Mouse (Mus musculus) ES-E14 (cell line): ENCODE data around the gene Ocel1. TPM values are rescaled to one million over a fixed set of nuclear protein-coding genes. Genes with fewer than 3 reads are reported as not detected.

Experiments used
- DNase-seq: peaks from one replicate; pipeline ENCODE4 v3.0.0-alpha.2; 2013; ENCODE audit warnings: low read depth, low spot score
- H3K27ac ChIP-seq: 2 replicates; pipeline ENCODE4 v1.5.1; 2012; ENCODE audit warnings: low read depth, mild to moderate bottlenecking, low read length, moderate library complexity, mixed read lengths; ENCODE audit not compliant: poor library complexity, insufficient read depth, severe bottlenecking
- H3K36me3 ChIP-seq: 2 replicates; pipeline ENCODE4 v1.6.1; 2012; ENCODE audit warnings: mild to moderate bottlenecking, low read length, moderate library complexity, mixed read lengths; ENCODE audit not compliant: control insufficient read depth, poor library complexity, insufficient read depth, severe bottlenecking
- H3K4me1 ChIP-seq, 2 experiments: fragments of 150-350 bp in 1 of 2; sonication (generic) in 1 of 2; 2 replicates each; pipeline ENCODE4 v1.6.1; 2012; ENCODE audit warnings: low read length in 2 of 2, mild to moderate bottlenecking in 1 of 2, mixed read lengths in 1 of 2; ENCODE audit not compliant: control insufficient read depth in 2 of 2, insufficient read depth in 2 of 2, poor library complexity in 1 of 2
- H3K4me3 ChIP-seq, 2 experiments: fragments of 150-350 bp in 1 of 2; sonication (generic) in 1 of 2; 2 replicates each; pipeline ENCODE4 v1.5.1; 2012; ENCODE audit warnings: low read length in 2 of 2, low read depth in 1 of 2, mild to moderate bottlenecking in 1 of 2, mixed read lengths in 1 of 2; ENCODE audit not compliant: insufficient read depth in 1 of 2, poor library complexity in 1 of 2, severe bottlenecking in 1 of 2
- H3K9ac ChIP-seq: 2 replicates; pipeline ENCODE4 v1.6.1; 2012; ENCODE audit warnings: low read depth, mild to moderate bottlenecking, low read length, mixed read lengths; ENCODE audit not compliant: poor library complexity, insufficient read depth, severe bottlenecking
- H3K9me3 ChIP-seq: fragments of 150-350 bp; sonication (generic); 2 replicates; pipeline ENCODE4 v1.6.1; 2012; ENCODE audit warnings: low read depth, mild to moderate bottlenecking, low read length; ENCODE audit not compliant: control insufficient read depth, insufficient read depth
- CHD2 ChIP-seq: IDR thresholded peaks from 2 replicates; pipeline ENCODE4 v1.6.1; 2014; ENCODE audit warnings: mild to moderate bottlenecking, low read depth, low read length, inconsistent platforms
- HCFC1 ChIP-seq: IDR thresholded peaks from 2 replicates; pipeline ENCODE4 v1.6.1; 2012; ENCODE audit warnings: low read length, inconsistent platforms, borderline replicate concordance; ENCODE audit not compliant: insufficient read depth
- MAFK ChIP-seq: IDR thresholded peaks from 2 replicates; pipeline ENCODE4 v1.6.1; 2014; ENCODE audit warnings: mild to moderate bottlenecking, low read depth, low read length, inconsistent platforms; ENCODE audit not compliant: insufficient read depth
- ZC3H11A ChIP-seq: IDR thresholded peaks from 2 replicates; pipeline ENCODE4 v1.6.1; 2012; ENCODE audit warnings: low read depth, mild to moderate bottlenecking, inconsistent platforms, low read length, borderline replicate concordance
- ZNF384 ChIP-seq: IDR thresholded peaks from 2 replicates; pipeline ENCODE4 v1.6.1; 2012; ENCODE audit warnings: low read depth, low read length, inconsistent platforms
- in situ Hi-C, 2 experiments: fragments of 600-800 bp; cut with MboI; formaldehyde crosslinking; loops; one replicate each; pipeline ENCODE4 v1.15.1; 2025; ENCODE audit warnings: low sequenced_read_pairs in 2 of 2, inconsistent platforms in 1 of 2; ENCODE audit not compliant: unreplicated experiment in 2 of 2
- total RNA-seq: library from RNA; depleted of rRNA; stranded (reverse); fragments of 300-350 nt; gene quantifications from 2 replicates; pipeline ENCODE4 v1.2.3, GENCODE M21; 2012

The Ocel1 gene
- total RNA-seq, 1 experiment: 7.4 TPM

DNA sequence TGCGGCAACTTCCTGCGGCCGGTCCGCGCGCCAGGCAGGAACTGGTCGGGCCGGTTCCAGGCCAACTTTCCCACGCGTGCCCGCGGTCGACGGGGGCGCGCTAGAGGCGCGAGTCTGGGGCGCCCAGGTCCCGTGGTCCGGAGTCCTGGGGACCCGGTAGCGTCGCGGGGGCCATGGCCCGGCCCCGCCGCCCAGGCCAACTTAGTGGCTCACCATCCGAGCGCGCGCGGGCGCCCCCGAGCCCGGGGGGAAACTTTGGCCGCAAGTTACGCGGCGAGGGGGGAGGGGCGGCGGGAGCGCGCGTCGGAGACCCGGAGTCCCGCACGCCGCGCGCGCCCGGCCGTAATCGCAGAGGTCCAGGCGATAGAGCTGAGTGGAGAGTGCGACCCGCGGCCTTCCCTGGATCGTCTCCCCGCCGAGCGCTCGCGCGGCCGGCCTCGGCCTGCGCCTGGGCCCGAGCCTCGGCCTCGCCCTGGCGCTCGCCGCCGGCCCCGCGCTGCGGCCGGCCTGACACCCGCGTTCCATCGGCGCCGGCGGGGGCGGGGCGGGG is 10.4 kb downstream of the Ocel1 start, which contains the start of gene Nr2f6:
TSS of gene Nr2f6 (minus strand) at position 540 of the 550 bp plus-strand sequence.
- in situ Hi-C loops: no loop called here
- peaks cover 2% of the 10 kb centered on the region; the same call in 1 of the 2 replicates for H3K36me3 ChIP-seq
- TF ChIP-seq CHD2: no peak
- TF ChIP-seq HCFC1: no peak
- no peak for TF ChIP-seq ZC3H11A
- no peak for TF ChIP-seq MAFK
- no peak for TF ChIP-seq ZNF384

GRCm38 (mm10) chr8:71381971-71382961 is 11.2 kb downstream of the Ocel1 start:
- DNase-seq: no peak
- in situ Hi-C loops: no loop called here
- Histone ChIP-seq H3K27ac (peak overlapping the region; percentile 75; the same call in 1 of the 2 replicates), H3K4me1 (peaks cover 10 to 30% of the 10 kb centered on the region in 2 experiments), H3K4me3 (peak overlapping the region; percentile 81 to 91), H3K36me3 (peaks cover 2% of the 10 kb centered on the region; the same call in 1 of the 2 replicates), H3K9me3 (no peaks in the 10 kb centered on the region), H3K9ac (peak overlapping the region; percentile 54; the same call in 1 of the 2 replicates)
- TF ChIP-seq ZNF384: peak; percentile 78
- TF ChIP-seq ZC3H11A: no peak

More for the DNA sequence above, 10.4 kb downstream of the Ocel1 start, which contains the start of gene Nr2f6:
- H3K9me3 ChIP-seq: no peaks in the 10 kb centered on the region
- peak within 1 kb of the TSS; percentile 89 for H3K9ac ChIP-seq
- peaks cover 5 to 29% of the 10 kb centered on the region in 2 experiments for H3K4me1 ChIP-seq
- peak within 1 kb of the TSS; percentile 86 for H3K27ac ChIP-seq
- DNase-seq: no peak
- H3K4me3 ChIP-seq: peak within 1 kb of the TSS; percentile 81 to 91

DNA sequence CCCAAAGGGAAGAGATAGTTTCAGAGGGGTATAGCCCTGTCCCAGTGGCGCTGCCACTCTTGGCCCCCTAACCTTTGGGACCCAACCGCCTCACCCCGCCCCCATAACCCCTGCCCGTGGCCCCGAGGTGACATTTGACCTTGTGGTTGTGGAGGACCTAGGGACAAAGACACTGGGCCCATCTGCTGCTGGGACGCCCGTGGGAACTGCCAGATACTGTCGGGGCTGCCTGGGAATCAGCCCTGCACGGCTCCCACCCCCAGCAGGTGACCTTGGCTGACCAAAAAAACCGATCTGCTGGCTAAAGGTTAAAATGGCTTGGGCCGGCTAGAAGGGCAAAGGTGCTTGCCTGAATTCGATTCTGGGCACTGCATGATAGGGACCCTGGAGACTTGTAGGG is 12.3 kb downstream of the Ocel1 start:
- peak overlapping the region; percentile 58; the same call in 1 of the 2 replicates for H3K27ac ChIP-seq
- in situ Hi-C loops: no loop called here
- no peak for DNase-seq
- H3K4me1 ChIP-seq: peaks cover 10 to 34% of the 10 kb centered on the region in 2 experiments
- H3K36me3 ChIP-seq: no peaks in the 10 kb centered on the region; the same call in 1 of the 2 replicates
- H3K4me3 ChIP-seq: no peak overlapping the region
- H3K9me3 ChIP-seq: no peaks in the 10 kb centered on the region
- TF ChIP-seq ZC3H11A (no peak), CHD2 (no peak), HCFC1 (no peak), ZNF384 (no peak), MAFK (no peak)
- no peak overlapping the region for H3K9ac ChIP-seq

DNA sequence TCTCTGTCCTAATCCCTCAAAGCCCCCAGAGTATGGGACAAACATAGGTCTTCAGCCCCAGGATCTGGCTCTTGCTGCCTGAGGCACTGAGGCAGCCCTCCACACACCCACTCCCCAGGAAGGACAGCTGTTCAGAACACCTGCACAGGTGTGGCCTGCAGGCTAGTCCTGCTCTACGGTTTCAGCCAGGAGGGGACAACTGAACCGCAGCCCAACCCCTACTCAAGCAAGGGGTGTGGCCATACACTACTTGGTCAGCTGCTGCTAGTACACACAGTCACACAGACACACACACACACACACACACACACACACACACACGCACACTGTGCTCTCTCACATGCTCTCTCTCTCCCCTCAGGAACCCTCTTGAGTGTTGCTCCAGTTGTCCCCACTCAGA is 12.8 kb downstream of the Ocel1 start:
- Histone ChIP-seq H3K9me3 (no peaks in the 10 kb centered on the region), H3K4me3 (no peak overlapping the region), H3K36me3 (no peaks in the 10 kb centered on the region; the same call in 1 of the 2 replicates), H3K9ac (no peak overlapping the region), H3K4me1 (peaks cover 10 to 34% of the 10 kb centered on the region in 2 experiments), H3K27ac (peak overlapping the region; percentile 58; the same call in 1 of the 2 replicates)
- no peak for DNase-seq
- in situ Hi-C loops: no loop called here
- no peak for TF ChIP-seq ZC3H11A
- TF ChIP-seq HCFC1: no peak
- TF ChIP-seq MAFK: no peak
- no peak for TF ChIP-seq CHD2
- TF ChIP-seq ZNF384: no peak
